Mouse (Mus musculus): ENCODE results near the gene Plpp6. TPM values are rescaled to one million over a fixed set of nuclear protein-coding genes. Genes with fewer than 3 reads are reported as not detected.

Gene Plpp6
- polyA plus RNA-seq, 1 experiment from 2014 or later, result 14.3 TPM

DNA sequence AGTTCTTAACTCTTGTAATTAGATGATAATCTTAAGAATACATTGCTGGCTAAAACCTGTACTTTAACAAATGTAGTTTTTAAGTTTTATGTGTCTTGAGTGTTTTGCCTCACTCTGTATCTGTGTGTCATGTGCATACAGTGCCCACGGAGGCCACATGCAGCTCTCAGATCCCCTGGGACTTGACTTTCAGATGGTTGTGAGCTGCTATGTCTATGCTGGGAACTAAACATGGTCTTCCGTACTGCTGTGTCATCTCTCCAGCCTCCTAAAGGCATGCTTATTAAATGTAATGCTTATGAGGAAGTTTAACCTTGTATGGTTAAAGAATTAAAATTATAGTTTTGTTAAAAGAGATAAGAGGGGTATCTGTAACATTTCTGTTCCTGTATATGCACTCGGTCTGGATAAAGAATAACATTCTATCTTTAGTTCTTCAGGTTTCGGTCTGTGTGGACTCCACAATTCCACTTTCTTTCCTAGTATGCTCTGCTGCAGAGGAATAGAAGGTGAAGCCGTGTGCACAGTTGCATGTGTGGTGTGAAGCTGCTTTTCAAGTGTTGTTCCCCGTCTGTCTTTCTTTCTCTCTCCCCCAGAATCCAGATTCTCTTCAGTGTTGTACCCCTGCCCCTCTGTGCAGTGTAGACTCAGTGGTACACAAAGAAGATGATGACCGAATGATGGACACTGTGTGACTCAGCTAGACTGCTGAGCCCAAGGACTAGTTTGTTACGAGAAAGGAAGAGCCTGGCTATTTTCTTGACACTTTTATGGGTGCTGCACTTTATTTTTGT is 51.9 kb downstream of the Plpp6 start:
- Histone ChIP-seq H3K4me2 (no peak overlapping the region), H3K36me3 (replicated peaks) (peaks cover 29% of the 10 kb centered on the region; the same call in 1 of the 2 replicates), H3K27me3 (replicated peaks) (no peaks in the 10 kb centered on the region), H3K9ac (no peak overlapping the region), H3K4me1 (no peaks in the 10 kb centered on the region), H3K9me3 (no peaks in the 10 kb centered on the region), H3K4me3 (no peak overlapping the region), H3K27ac (no peak overlapping the region)
- ATAC-seq (replicated peaks), result no peak
- WGBS, result 90% methylated on average over 8 of the region's 8 CpGs

DNA sequence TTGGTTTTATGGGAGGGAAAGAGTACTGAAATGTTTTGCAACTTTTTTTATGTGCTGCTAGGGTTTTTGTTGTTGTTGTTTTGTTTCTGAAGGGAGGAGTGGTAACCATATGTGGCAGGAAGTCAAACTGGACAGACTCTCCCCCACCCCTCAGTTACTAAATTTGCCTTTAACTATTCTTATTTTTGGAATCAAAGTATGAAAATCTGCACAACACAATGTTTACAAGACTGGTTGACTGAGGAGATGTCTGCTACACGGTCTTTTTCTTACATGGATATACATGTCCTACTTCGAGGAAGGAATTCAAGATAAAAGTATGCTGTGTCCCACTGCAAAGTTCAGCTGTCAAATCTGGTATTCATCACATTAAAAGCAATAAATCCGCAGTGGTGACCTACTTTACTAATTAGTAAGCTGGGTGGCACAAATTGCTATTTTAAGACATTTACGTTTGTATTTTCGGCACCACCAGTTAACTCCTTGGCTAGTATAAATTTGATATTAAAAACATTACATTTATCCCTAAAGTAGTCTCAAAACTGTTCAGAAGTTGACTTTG is 52.5 kb downstream of the Plpp6 start:
- no peaks in the 10 kb centered on the region for H3K9me3 ChIP-seq
- no peaks in the 10 kb centered on the region for H3K27me3 ChIP-seq (replicated peaks)
- no peak overlapping the region for H3K27ac ChIP-seq
- no peak overlapping the region for H3K4me3 ChIP-seq
- H3K9ac ChIP-seq, result no peak overlapping the region
- no peak overlapping the region for H3K4me2 ChIP-seq
- peaks cover 29% of the 10 kb centered on the region; the same call in 1 of the 2 replicates for H3K36me3 ChIP-seq (replicated peaks)
- H3K4me1 ChIP-seq, result no peaks in the 10 kb centered on the region
- ATAC-seq (replicated peaks), result no peak
- WGBS, result 93% methylated on average over 5 of the region's 5 CpGs

Other genes with a start within 250 kb of the Plpp6 start
- 37.9 and 40.3 TPM in 2 replicates for gene Slc1a1, start 128.9 kb upstream of the Plpp6 start, polyA plus RNA-seq (2015; fragmentation: Nextera tagmentation; extraction: Ambion mirVana)
- 0.92 and 1.3 TPM in 2 replicates for gene 4430402I18Rik, start 3.8 kb downstream of the Plpp6 start, polyA plus RNA-seq (2015; fragmentation: Nextera tagmentation; extraction: Ambion mirVana)
- 49.4 and 50.8 TPM in 2 replicates for gene Cdc37l1, start 26.4 kb downstream of the Plpp6 start, polyA plus RNA-seq (2015; fragmentation: Nextera tagmentation; extraction: Ambion mirVana)
- 65.8 and 71.8 TPM in 2 replicates for gene Ak3, start 84.0 kb downstream of the Plpp6 start, polyA plus RNA-seq (2015; fragmentation: Nextera tagmentation; extraction: Ambion mirVana)
- 32.8 and 36.3 TPM in 2 replicates for gene Rcl1, start 137.4 kb downstream of the Plpp6 start, polyA plus RNA-seq (2015; fragmentation: Nextera tagmentation; extraction: Ambion mirVana)